Mouse (Mus musculus): ENCODE data around the gene Phf23. TPM values are rescaled to one million over a fixed set of nuclear protein-coding genes. Genes with fewer than 3 reads are reported as not detected.
A peak's percentile ranks its signal among the peaks of the same experiment; 100 is the strongest.
"Not testable (repeated sequence)": the region's sequence is repeated elsewhere in the genome, so short reads cannot be mapped to it uniquely, and the experiment has no call there.

Phf23 gene
- polyA plus RNA-seq, 1 experiment, result 44.4 TPM

DNA sequence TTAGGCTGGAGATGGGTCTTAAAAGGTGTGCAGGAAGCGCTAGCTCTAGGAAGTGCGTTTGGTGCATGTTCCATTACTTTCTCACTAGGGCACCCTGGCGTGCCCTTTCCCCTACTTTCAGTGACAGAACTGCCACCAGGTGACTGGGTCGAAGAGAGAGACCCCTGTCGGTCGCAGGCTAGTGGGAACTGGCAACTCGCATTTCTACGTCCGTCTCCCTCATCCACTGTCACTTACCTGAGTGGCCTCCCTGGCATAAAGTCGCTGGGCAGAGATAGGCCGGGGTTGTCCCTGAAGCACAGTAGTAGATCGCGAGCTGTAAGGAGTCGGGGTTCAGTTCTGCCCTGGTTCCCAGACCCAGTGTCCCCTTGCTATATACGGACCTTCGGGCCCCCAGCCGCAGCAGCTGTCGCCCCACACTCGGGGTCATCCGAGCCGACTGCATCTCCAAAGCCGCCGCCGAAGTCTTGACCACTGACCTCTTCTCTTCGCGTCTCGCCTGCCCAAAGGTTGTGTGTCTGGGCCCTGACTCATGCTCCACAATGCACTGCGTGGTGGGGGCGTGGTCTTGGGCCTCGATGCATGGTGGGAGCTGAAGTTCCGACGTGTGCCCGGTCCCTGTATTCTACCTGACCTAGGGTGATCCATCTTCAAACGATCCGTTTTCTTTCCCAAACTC lies 19.4 kb downstream of the Phf23 start, which contains the start of gene Acadvl:
Gene Acadvl, minus strand, starts transcription at position 532 of the 679 bp plus-strand sequence.
- H3K27me3 ChIP-seq (ENCODE audit: control insufficient read depth, insufficient read depth, low read length), result no peaks in the 10 kb centered on the region
- TF ChIP-seq POLR2A (IDR thresholded peaks at IDR 0.05; ENCODE audit: borderline replicate concordance, insufficient read depth, low read length) (peak; percentile 86), CTCF (IDR thresholded peaks at IDR 0.05; ENCODE audit: borderline replicate concordance, insufficient read depth, low read depth, low read length) (peak; percentile 36; the same call in 1 of the 2 replicates)
- H3K27ac ChIP-seq (ENCODE audit: insufficient read depth, low read length), result peak within 1 kb of the TSS; percentile 53
- DNase-seq, result peak; percentile 90 to 92
- H3K4me3 ChIP-seq (replicated peaks; ENCODE audit: insufficient read depth, low read depth, low read length), result peak within 1 kb of the TSS; percentile 80
- WGBS, result under 1% methylated on average over 35 of the region's 35 CpGs
- H3K4me1 ChIP-seq (ENCODE audit: control insufficient read depth, insufficient read depth, low read length), result peaks cover 9% of the 10 kb centered on the region

DNA sequence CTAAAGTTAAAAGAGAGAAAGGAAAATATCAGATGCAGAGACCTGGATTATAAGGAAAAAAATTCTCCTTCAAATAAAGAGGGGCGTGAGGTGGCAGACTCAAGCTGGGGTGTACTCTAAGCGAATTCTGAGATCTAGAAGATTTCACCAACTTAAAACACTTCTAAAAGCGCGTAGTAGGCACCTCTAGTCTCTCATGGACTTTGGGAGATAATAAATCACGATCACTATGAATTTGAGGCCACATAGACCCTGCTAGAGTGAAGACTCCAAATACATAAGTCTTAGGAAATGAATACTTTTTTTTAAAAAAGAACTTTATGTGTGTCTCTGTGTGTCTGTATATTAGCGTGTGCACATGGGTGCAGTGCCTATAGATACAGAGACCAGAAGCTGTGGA lies 20.1 kb downstream of the Phf23 start:
- H3K4me3 ChIP-seq (replicated peaks; ENCODE audit: insufficient read depth, low read depth, low read length), result no peak overlapping the region
- no peak overlapping the region for H3K27ac ChIP-seq (ENCODE audit: insufficient read depth, low read length)
- no peak for TF ChIP-seq POLR2A (IDR thresholded peaks at IDR 0.05; ENCODE audit: borderline replicate concordance, insufficient read depth, low read length)
- no peak for TF ChIP-seq CTCF (IDR thresholded peaks at IDR 0.05; ENCODE audit: borderline replicate concordance, insufficient read depth, low read depth, low read length)
- H3K4me1 ChIP-seq (ENCODE audit: control insufficient read depth, insufficient read depth, low read length), result peaks cover 9% of the 10 kb centered on the region
- no peak for DNase-seq
- no peaks in the 10 kb centered on the region for H3K27me3 ChIP-seq (ENCODE audit: control insufficient read depth, insufficient read depth, low read length)
- WGBS, result 65% methylated on average over 6 of the region's 6 CpGs

DNA sequence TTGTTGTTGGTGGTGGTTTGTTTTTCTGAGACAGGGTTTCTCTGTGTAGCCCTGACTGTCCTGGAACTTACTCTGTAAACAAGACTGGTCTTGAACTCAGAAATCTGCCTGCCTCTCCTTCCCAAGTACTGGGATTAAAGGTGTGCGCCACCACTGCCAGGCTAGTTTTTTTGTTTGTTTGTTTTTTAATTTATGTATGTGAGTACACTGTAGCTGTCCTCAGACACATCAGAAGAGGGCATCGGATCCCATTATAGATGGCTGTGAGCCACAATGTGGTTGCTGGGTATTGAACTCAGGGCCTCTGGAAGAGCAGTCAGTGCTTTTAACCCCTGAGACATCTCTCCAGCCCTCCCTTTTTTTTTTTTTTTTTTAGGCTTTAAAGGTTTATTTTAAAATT lies 20.6 kb downstream of the Phf23 start:
- DNase-seq; H3K27ac ChIP-seq (ENCODE audit: insufficient read depth, low read length); H3K4me3 ChIP-seq (replicated peaks; ENCODE audit: insufficient read depth, low read depth, low read length); H3K4me1 ChIP-seq (ENCODE audit: control insufficient read depth, insufficient read depth, low read length); H3K27me3 ChIP-seq (ENCODE audit: control insufficient read depth, insufficient read depth, low read length): not testable (repeated sequence)
- 56% methylated on average over 2 of the region's 2 CpGs for WGBS

DNA sequence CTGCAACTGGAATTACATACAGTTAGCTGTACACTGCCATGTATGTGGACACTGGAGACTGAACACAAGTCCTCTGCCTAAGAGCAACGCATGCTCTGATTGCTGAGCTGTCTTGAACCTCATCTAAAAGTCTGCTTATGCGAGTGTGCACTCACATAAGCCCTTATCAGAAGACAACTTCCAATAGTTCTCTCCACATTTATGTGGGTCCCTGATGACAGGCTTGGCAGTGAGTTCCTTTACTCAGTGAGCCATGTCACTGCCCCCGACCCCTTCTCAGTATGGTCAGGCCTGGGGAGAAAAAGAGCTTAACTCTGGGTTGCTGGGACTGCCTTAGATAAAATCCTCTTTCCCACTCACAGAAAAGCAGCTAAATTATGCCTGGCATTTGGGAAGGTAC lies 21.1 kb downstream of the Phf23 start, which contains the start of gene Dlg4:
Gene Dlg4, plus strand, starts transcription at position 274 of the 400 bp plus-strand sequence.
- WGBS, result 72% methylated on average over 3 of the region's 3 CpGs
- DNase-seq, result no peak
- Histone ChIP-seq H3K4me1 (ENCODE audit: control insufficient read depth, insufficient read depth, low read length) (peaks cover 9% of the 10 kb centered on the region), H3K4me3 (replicated peaks; ENCODE audit: insufficient read depth, low read depth, low read length) (peak within 1 kb of the TSS; percentile 98), H3K27me3 (ENCODE audit: control insufficient read depth, insufficient read depth, low read length) (no peaks in the 10 kb centered on the region), H3K27ac (ENCODE audit: insufficient read depth, low read length) (peak within 1 kb of the TSS; percentile 99)
- TF ChIP-seq POLR2A (IDR thresholded peaks at IDR 0.05; ENCODE audit: borderline replicate concordance, insufficient read depth, low read length), result no peak
- TF ChIP-seq CTCF (IDR thresholded peaks at IDR 0.05; ENCODE audit: borderline replicate concordance, insufficient read depth, low read depth, low read length), result no peak

DNA sequence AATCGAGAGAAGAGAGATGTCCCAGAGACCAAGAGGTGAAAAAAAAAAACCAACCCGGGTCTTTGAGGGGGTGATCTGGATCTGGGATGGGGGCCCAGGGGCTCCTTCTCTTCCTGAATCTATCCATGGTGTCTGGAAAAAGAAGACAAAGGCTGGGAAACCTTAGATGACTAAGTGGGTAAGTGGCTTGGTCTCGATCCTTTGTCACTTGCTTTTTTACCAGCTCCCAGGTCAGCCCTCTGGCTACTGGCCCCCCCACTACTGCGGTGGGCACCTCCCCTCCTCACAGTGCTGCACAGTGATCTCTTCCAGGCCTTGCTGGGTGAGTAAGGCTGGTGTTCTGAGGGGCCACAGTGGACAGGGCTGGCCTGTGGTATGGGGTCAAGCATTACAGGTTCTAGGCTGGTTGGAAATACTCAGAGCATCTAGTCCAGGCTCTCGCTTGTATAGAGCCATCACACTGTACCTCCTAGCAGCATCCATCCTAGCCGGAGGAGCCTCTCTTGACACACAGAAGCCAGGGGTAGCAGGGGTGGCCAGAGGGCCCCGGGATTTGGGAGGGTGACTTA lies 21.7 kb downstream of the Phf23 start:
- H3K4me1 ChIP-seq (ENCODE audit: control insufficient read depth, insufficient read depth, low read length), result peaks cover 9% of the 10 kb centered on the region
- peak overlapping the region; percentile 99 for H3K27ac ChIP-seq (ENCODE audit: insufficient read depth, low read length)
- peak overlapping the region; percentile 98 for H3K4me3 ChIP-seq (replicated peaks; ENCODE audit: insufficient read depth, low read depth, low read length)
- no peak for DNase-seq
- H3K27me3 ChIP-seq (ENCODE audit: control insufficient read depth, insufficient read depth, low read length), result no peaks in the 10 kb centered on the region
- WGBS, result 36% methylated on average over 7 of the region's 7 CpGs
- no peak for TF ChIP-seq POLR2A (IDR thresholded peaks at IDR 0.05; ENCODE audit: borderline replicate concordance, insufficient read depth, low read length)
- TF ChIP-seq CTCF (IDR thresholded peaks at IDR 0.05; ENCODE audit: borderline replicate concordance, insufficient read depth, low read depth, low read length), result no peak

DNA sequence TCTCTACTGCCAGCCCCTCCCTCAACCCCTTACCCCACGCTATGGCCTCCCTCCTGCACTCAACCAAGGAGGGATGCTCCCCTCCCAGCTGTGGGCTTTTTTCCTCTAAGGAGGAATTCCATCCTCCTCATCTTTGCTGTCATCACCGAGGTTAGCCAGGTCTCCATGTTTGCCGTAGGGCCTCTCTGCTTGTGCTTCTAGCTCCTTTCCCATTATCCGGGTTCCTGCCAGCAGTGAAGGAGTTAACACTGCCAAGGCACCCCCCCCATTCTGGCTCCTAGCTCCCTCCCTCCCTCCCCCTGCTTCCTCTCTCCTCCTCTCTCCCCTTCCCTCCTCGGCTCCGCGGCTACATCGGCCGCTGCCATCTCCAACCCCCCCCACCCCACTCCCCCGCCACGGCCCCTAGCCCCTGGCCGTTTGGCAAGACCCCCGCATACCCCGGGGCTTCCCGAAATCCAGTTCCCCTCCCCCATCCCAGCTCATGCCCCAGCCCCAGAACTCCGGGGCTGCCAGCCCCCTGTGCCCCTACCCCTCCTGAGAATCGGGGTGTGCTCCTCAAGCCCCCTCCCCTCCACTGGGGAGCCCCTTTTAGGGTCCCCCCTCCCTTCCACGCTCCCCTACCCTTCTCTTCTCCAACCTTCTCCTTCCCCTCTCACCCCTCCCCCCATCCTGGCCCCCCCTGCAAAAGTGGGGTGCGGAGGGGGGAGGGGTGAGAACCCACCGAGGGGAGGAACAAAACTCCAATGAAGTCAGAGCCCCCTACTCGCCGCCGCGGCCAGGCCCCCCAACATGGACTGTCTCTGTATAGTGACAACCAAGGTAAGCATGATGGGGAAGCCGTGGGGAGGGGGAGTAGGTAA lies 22.8 kb downstream of the Phf23 start:
- whole genome bisulfite sequencing, result 1% methylated on average over 23 of the region's 25 CpGs
- peak; percentile 52; the same call in 1 of the 2 replicates for TF ChIP-seq POLR2A (IDR thresholded peaks at IDR 0.05; ENCODE audit: borderline replicate concordance, insufficient read depth, low read length)
- no peak for TF ChIP-seq CTCF (IDR thresholded peaks at IDR 0.05; ENCODE audit: borderline replicate concordance, insufficient read depth, low read depth, low read length)
- Histone ChIP-seq H3K27me3 (ENCODE audit: control insufficient read depth, insufficient read depth, low read length) (no peaks in the 10 kb centered on the region), H3K27ac (ENCODE audit: insufficient read depth, low read length) (peak overlapping the region; percentile 99), H3K4me1 (ENCODE audit: control insufficient read depth, insufficient read depth, low read length) (peaks cover 9% of the 10 kb centered on the region), H3K4me3 (replicated peaks; ENCODE audit: insufficient read depth, low read depth, low read length) (peak overlapping the region; percentile 98)
- DNase-seq, result peak; percentile 77 to 79

DNA sequence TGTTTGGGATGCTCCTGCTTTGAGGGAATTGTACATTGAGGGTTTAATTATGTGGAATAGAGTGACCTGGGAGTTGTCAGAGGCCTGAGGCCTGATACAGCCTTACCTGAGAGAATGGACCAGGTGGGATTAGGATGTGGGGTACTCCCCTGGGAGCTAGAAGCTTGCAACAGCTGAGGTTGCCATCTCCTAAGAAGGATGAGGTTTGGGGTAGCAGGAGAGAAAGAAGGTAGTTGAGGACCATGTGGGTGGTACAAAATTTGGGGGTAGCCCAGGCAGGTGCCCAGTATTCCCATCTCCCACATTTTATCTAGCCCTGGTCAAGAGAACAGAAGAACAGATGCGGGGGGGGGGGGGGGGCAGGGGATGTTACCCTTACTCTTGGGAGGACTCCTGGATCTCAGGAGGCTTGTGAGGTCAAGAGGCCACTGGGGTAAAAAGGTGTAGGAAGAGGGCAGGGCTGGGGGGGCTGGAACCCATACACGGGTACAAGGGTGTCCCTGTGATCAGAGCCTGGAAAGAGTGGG lies 24.0 kb downstream of the Phf23 start:
- Histone ChIP-seq H3K4me3 (replicated peaks; ENCODE audit: insufficient read depth, low read depth, low read length) (peak overlapping the region; percentile 98), H3K27ac (ENCODE audit: insufficient read depth, low read length) (peak overlapping the region; percentile 34; the same call in 1 of the 2 replicates), H3K4me1 (ENCODE audit: control insufficient read depth, insufficient read depth, low read length) (peaks cover 13% of the 10 kb centered on the region), H3K27me3 (ENCODE audit: control insufficient read depth, insufficient read depth, low read length) (no peaks in the 10 kb centered on the region)
- WGBS, result 15% methylated on average over 2 of the region's 2 CpGs
- no peak for TF ChIP-seq POLR2A (IDR thresholded peaks at IDR 0.05; ENCODE audit: borderline replicate concordance, insufficient read depth, low read length)
- TF ChIP-seq CTCF (IDR thresholded peaks at IDR 0.05; ENCODE audit: borderline replicate concordance, insufficient read depth, low read depth, low read length), result no peak
- DNase-seq, result no peak
